Mouse (Mus musculus): ENCODE measurements around the gene Adpgk. TPM values are rescaled to one million over a fixed set of nuclear protein-coding genes. Genes with fewer than 3 reads are reported as not detected.

The Adpgk gene
- polyA plus RNA-seq, 1 experiment from 2014 or later, result 21.9 TPM

GRCm38 (mm10) chr9:59269728-59270127, 21.6 kb upstream of the Adpgk start:
- no peaks in the 10 kb centered on the region for H3K27me3 ChIP-seq (ENCODE audit: control insufficient read depth, insufficient read depth, low read depth, low read length)
- no peak overlapping the region for H3K9ac ChIP-seq (ENCODE audit: low read depth, low read length)
- WGBS, result 42% methylated on average over 5 of the region's 5 CpGs
- H3K27ac ChIP-seq (ENCODE audit: low read length), result no peak overlapping the region
- H3K4me2 ChIP-seq (ENCODE audit: low read length), result no peak overlapping the region
- H3K36me3 ChIP-seq (ENCODE audit: control insufficient read depth, insufficient read depth, low read length), result no peaks in the 10 kb centered on the region
- H3K4me1 ChIP-seq (ENCODE audit: control insufficient read depth, insufficient read depth, low read length), result no peaks in the 10 kb centered on the region
- ATAC-seq, result peak; percentile 66; the same call in 1 of the 2 replicates
- H3K9me3 ChIP-seq (replicated peaks; ENCODE audit: control insufficient read depth, low read length, poor library complexity, severe bottlenecking), result no peaks in the 10 kb centered on the region
- no peak overlapping the region for H3K4me3 ChIP-seq (ENCODE audit: low read depth, low read length)

GRCm38 (mm10) chr9:59271081-59271480, 20.3 kb upstream of the Adpgk start:
- H3K9ac ChIP-seq (ENCODE audit: low read depth, low read length), result no peak overlapping the region
- H3K27me3 ChIP-seq (ENCODE audit: control insufficient read depth, insufficient read depth, low read depth, low read length), result no peaks in the 10 kb centered on the region
- no peaks in the 10 kb centered on the region for H3K4me1 ChIP-seq (ENCODE audit: control insufficient read depth, insufficient read depth, low read length)
- H3K27ac ChIP-seq (ENCODE audit: low read length), result no peak overlapping the region
- H3K4me3 ChIP-seq (ENCODE audit: low read depth, low read length), result no peak overlapping the region
- H3K36me3 ChIP-seq (ENCODE audit: control insufficient read depth, insufficient read depth, low read length), result no peaks in the 10 kb centered on the region
- ATAC-seq, result no peak
- WGBS, result 49% methylated on average over 4 of the region's 4 CpGs
- H3K9me3 ChIP-seq (replicated peaks; ENCODE audit: control insufficient read depth, low read length, poor library complexity, severe bottlenecking), result no peaks in the 10 kb centered on the region
- no peak overlapping the region for H3K4me2 ChIP-seq (ENCODE audit: low read length)

GRCm38 (mm10) chr9:59271711-59272110, 19.6 kb upstream of the Adpgk start:
- H3K4me1 ChIP-seq (ENCODE audit: control insufficient read depth, insufficient read depth, low read length), result no peaks in the 10 kb centered on the region
- ATAC-seq, result no peak
- H3K4me2 ChIP-seq (ENCODE audit: low read length), result no peak overlapping the region
- no peaks in the 10 kb centered on the region for H3K27me3 ChIP-seq (ENCODE audit: control insufficient read depth, insufficient read depth, low read depth, low read length)
- H3K4me3 ChIP-seq (ENCODE audit: low read depth, low read length), result no peak overlapping the region
- no peak overlapping the region for H3K9ac ChIP-seq (ENCODE audit: low read depth, low read length)
- H3K9me3 ChIP-seq (replicated peaks; ENCODE audit: control insufficient read depth, low read length, poor library complexity, severe bottlenecking), result no peaks in the 10 kb centered on the region
- H3K27ac ChIP-seq (ENCODE audit: low read length), result no peak overlapping the region
- 57% methylated on average over 6 of the region's 6 CpGs for WGBS
- no peaks in the 10 kb centered on the region for H3K36me3 ChIP-seq (ENCODE audit: control insufficient read depth, insufficient read depth, low read length)

GRCm38 (mm10) chr9:59273199-59273598, 18.2 kb upstream of the Adpgk start:
- H3K4me2 ChIP-seq (ENCODE audit: low read length), result no peak overlapping the region
- no peaks in the 10 kb centered on the region for H3K9me3 ChIP-seq (replicated peaks; ENCODE audit: control insufficient read depth, low read length, poor library complexity, severe bottlenecking)
- H3K27ac ChIP-seq (ENCODE audit: low read length), result no peak overlapping the region
- no peaks in the 10 kb centered on the region for H3K4me1 ChIP-seq (ENCODE audit: control insufficient read depth, insufficient read depth, low read length)
- H3K36me3 ChIP-seq (ENCODE audit: control insufficient read depth, insufficient read depth, low read length), result no peaks in the 10 kb centered on the region
- no peak overlapping the region for H3K9ac ChIP-seq (ENCODE audit: low read depth, low read length)
- no peak for ATAC-seq
- H3K27me3 ChIP-seq (ENCODE audit: control insufficient read depth, insufficient read depth, low read depth, low read length), result no peaks in the 10 kb centered on the region
- H3K4me3 ChIP-seq (ENCODE audit: low read depth, low read length), result no peak overlapping the region

GRCm38 (mm10) chr9:59274846-59275455, 16.4 kb upstream of the Adpgk start:
- H3K27ac ChIP-seq (ENCODE audit: low read length), result no peak overlapping the region
- no peaks in the 10 kb centered on the region for H3K36me3 ChIP-seq (ENCODE audit: control insufficient read depth, insufficient read depth, low read length)
- H3K4me2 ChIP-seq (ENCODE audit: low read length), result no peak overlapping the region
- no peak overlapping the region for H3K4me3 ChIP-seq (ENCODE audit: low read depth, low read length)
- H3K9me3 ChIP-seq (replicated peaks; ENCODE audit: control insufficient read depth, low read length, poor library complexity, severe bottlenecking), result no peaks in the 10 kb centered on the region
- no peaks in the 10 kb centered on the region for H3K4me1 ChIP-seq (ENCODE audit: control insufficient read depth, insufficient read depth, low read length)
- no peak for ATAC-seq
- H3K27me3 ChIP-seq (ENCODE audit: control insufficient read depth, insufficient read depth, low read depth, low read length), result no peaks in the 10 kb centered on the region
- no peak overlapping the region for H3K9ac ChIP-seq (ENCODE audit: low read depth, low read length)
- WGBS, result 76% methylated on average over 19 of the region's 19 CpGs

- no peak for ATAC-seq
- H3K36me3 ChIP-seq (ENCODE audit: control insufficient read depth, insufficient read depth, low read length), result no peaks in the 10 kb centered on the region
- H3K4me2 ChIP-seq (ENCODE audit: low read length), result no peak overlapping the region
- WGBS, result 96% methylated on average over 2 of the region's 2 CpGs
- no peak overlapping the region for H3K9ac ChIP-seq (ENCODE audit: low read depth, low read length)
- H3K4me1 ChIP-seq (ENCODE audit: control insufficient read depth, insufficient read depth, low read length), result 0 out of 2 replicates have a peak, but pooled peaks cover 2% of the 10 kb centered on the region
- H3K9me3 ChIP-seq (replicated peaks; ENCODE audit: control insufficient read depth, low read length, poor library complexity, severe bottlenecking), result no peaks in the 10 kb centered on the region
- no peak overlapping the region for H3K27ac ChIP-seq (ENCODE audit: low read length)
- no peak overlapping the region for H3K4me3 ChIP-seq (ENCODE audit: low read depth, low read length)
- no peaks in the 10 kb centered on the region for H3K27me3 ChIP-seq (ENCODE audit: control insufficient read depth, insufficient read depth, low read depth, low read length)
These were observed 13.2 kb upstream of the Adpgk start for GRCm38 (mm10) chr9:59278199-59278598.

- 0 out of 2 replicates have a peak, but pooled peaks cover 2% of the 10 kb centered on the region for H3K4me1 ChIP-seq (ENCODE audit: control insufficient read depth, insufficient read depth, low read length)
- no peaks in the 10 kb centered on the region for H3K27me3 ChIP-seq (ENCODE audit: control insufficient read depth, insufficient read depth, low read depth, low read length)
- no peaks in the 10 kb centered on the region for H3K36me3 ChIP-seq (ENCODE audit: control insufficient read depth, insufficient read depth, low read length)
- 95% methylated on average over 5 of the region's 5 CpGs for WGBS
- no peak overlapping the region for H3K9ac ChIP-seq (ENCODE audit: low read depth, low read length)
- H3K9me3 ChIP-seq (replicated peaks; ENCODE audit: control insufficient read depth, low read length, poor library complexity, severe bottlenecking), result no peaks in the 10 kb centered on the region
- no peak overlapping the region for H3K27ac ChIP-seq (ENCODE audit: low read length)
- ATAC-seq, result no peak
- no peak overlapping the region for H3K4me2 ChIP-seq (ENCODE audit: low read length)
- H3K4me3 ChIP-seq (ENCODE audit: low read depth, low read length), result no peak overlapping the region
These were observed 12.7 kb upstream of the Adpgk start for GRCm38 (mm10) chr9:59278694-59279093.

- Histone ChIP-seq H3K27ac (ENCODE audit: low read length) (no peak overlapping the region), H3K4me2 (ENCODE audit: low read length) (no peak overlapping the region)
- 93% methylated on average over 5 of the region's 5 CpGs for WGBS
These were observed 10.5 kb upstream of the Adpgk start for GRCm38 (mm10) chr9:59280888-59281287.

GRCm38 (mm10) chr9:59281871-59282682, 9.3 kb upstream of the Adpgk start:
- Histone ChIP-seq H3K27me3 (ENCODE audit: control insufficient read depth, insufficient read depth, low read depth, low read length) (no peaks in the 10 kb centered on the region), H3K36me3 (ENCODE audit: control insufficient read depth, insufficient read depth, low read length) (no peaks in the 10 kb centered on the region), H3K4me3 (ENCODE audit: low read depth, low read length) (no peak overlapping the region), H3K9me3 (replicated peaks; ENCODE audit: control insufficient read depth, low read length, poor library complexity, severe bottlenecking) (no peaks in the 10 kb centered on the region), H3K4me1 (ENCODE audit: control insufficient read depth, insufficient read depth, low read length) (0 out of 2 replicates have a peak, but pooled peaks cover 2% of the 10 kb centered on the region), H3K4me2 (ENCODE audit: low read length) (peak overlapping the region; percentile 39), H3K27ac (ENCODE audit: low read length) (no peak overlapping the region), H3K9ac (ENCODE audit: low read depth, low read length) (no peak overlapping the region)
- peak; percentile 78 for ATAC-seq
- 33% methylated on average over 27 of the region's 27 CpGs for WGBS

More at GRCm38 (mm10) chr9:59280888-59281287, 10.5 kb upstream of the Adpgk start:
- H3K4me3 ChIP-seq (ENCODE audit: low read depth, low read length), result no peak overlapping the region
- no peaks in the 10 kb centered on the region for H3K27me3 ChIP-seq (ENCODE audit: control insufficient read depth, insufficient read depth, low read depth, low read length)
- no peaks in the 10 kb centered on the region for H3K9me3 ChIP-seq (replicated peaks; ENCODE audit: control insufficient read depth, low read length, poor library complexity, severe bottlenecking)
- 0 out of 2 replicates have a peak, but pooled peaks cover 2% of the 10 kb centered on the region for H3K4me1 ChIP-seq (ENCODE audit: control insufficient read depth, insufficient read depth, low read length)
- H3K9ac ChIP-seq (ENCODE audit: low read depth, low read length), result no peak overlapping the region
- no peaks in the 10 kb centered on the region for H3K36me3 ChIP-seq (ENCODE audit: control insufficient read depth, insufficient read depth, low read length)
- ATAC-seq, result no peak

All from midbrain, embryonic 16.5 days (tissue).